Mouse (Mus musculus): ENCODE measurements at regions not wholly inside any gene's neighbourhood (a gene's known extent, or its start where the extent isn't known, plus 50 kb on each side); places are given as distances from the start of the nearest gene placed in this dataset.

DNA sequence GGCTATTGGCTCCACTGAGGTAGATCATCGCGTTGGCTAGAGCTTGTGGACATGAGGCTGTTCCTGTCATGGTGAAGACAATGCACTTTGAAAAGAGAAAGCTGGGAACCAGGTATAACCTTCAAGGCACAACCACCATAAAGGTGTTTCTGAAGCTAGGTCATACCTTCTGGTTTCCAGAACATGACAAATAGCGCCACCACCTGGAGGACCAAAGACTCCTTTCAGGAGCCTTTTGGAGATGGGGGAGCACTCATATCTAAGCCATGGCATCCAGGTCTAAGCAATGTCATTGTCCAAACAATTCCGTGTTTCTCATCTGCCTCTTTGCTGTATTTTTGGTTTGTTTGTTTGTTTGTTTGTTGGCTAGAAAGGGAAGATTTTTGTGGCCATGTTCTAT lies 113.7 kb upstream of the Lsm14a start:
- 0 out of 2 replicates have a peak, but pooled peaks have one; percentile 21 for TF ChIP-seq ZC3H11A (IDR thresholded peaks at IDR 0.05; ENCODE audit: borderline replicate concordance, low read depth, low read length)
- no peak for TF ChIP-seq HCFC1 (IDR thresholded peaks at IDR 0.05; ENCODE audit: borderline replicate concordance, insufficient read depth, low read length)
- no peak for TF ChIP-seq CHD2 (IDR thresholded peaks at IDR 0.05; ENCODE audit: low read depth, low read length)
- no peak for TF ChIP-seq ZNF384 (IDR thresholded peaks at IDR 0.05; ENCODE audit: low read depth, low read length)
- TF ChIP-seq MAFK (IDR thresholded peaks at IDR 0.05; ENCODE audit: insufficient read depth, low read depth, low read length), result no peak
